Mouse (Mus musculus) G1E (cell line): ENCODE measurements around the gene C1qc. TPM values are rescaled to one million over a fixed set of nuclear protein-coding genes. Genes with fewer than 3 reads are reported as not detected.

Experiments
- ATAC-seq: 2 replicates; pipeline ENCODE4 v1.8.0; 2016; ENCODE audit warnings: mild to moderate bottlenecking; ENCODE audit not compliant: insufficient number of reproducible peaks, poor library complexity, low FRiP score, severe bottlenecking; ENCODE audit errors: extremely low read depth
- DNase-seq: peaks from one replicate; pipeline ENCODE4 v3.0.0; 2012; ENCODE audit warnings: low spot score
- H3K27me3 ChIP-seq: 2 replicates; pipeline ENCODE4 v1.6.1; 2012; ENCODE audit warnings: mild to moderate bottlenecking, low read length, inconsistent platforms; ENCODE audit not compliant: insufficient read depth
- H3K36me3 ChIP-seq: replicated peaks from 2 replicates; pipeline ENCODE3; 2012; ENCODE audit warnings: mild to moderate bottlenecking, inconsistent platforms
- H3K4me1 ChIP-seq: 2 replicates; pipeline ENCODE4 v1.6.1; 2012; ENCODE audit warnings: low read depth, low read length, inconsistent platforms, mixed read lengths; ENCODE audit not compliant: insufficient read depth
- H3K4me3 ChIP-seq: 2 replicates; pipeline ENCODE4 v1.5.1; 2012; ENCODE audit warnings: low read depth, mild to moderate bottlenecking, inconsistent platforms, low read length, moderate library complexity, mixed read lengths
- H3K9me3 ChIP-seq: replicated peaks from 2 replicates; pipeline ENCODE4 v1.6.1; 2012; ENCODE audit warnings: inconsistent platforms
- CTCF ChIP-seq: IDR thresholded peaks from 2 replicates; pipeline ENCODE4 v1.5.1; 2012; ENCODE audit warnings: low read depth, low read length, inconsistent platforms, mixed read lengths
- GATA1 ChIP-seq: IDR thresholded peaks from 2 replicates; pipeline ENCODE4 v1.6.1; 2012; ENCODE audit warnings: borderline replicate concordance, low read length, inconsistent platforms, mixed read lengths
- GATA2 ChIP-seq: IDR thresholded peaks from 2 replicates; pipeline ENCODE4 v1.6.1; 2012; ENCODE audit warnings: low read depth, low read length, inconsistent platforms, borderline replicate concordance
- POLR2AphosphoS5 ChIP-seq: IDR thresholded peaks from 2 replicates; pipeline ENCODE4 v1.6.1; 2012; ENCODE audit warnings: low read depth, low read length, inconsistent platforms; ENCODE audit not compliant: insufficient replicate concordance
- TAL1 ChIP-seq: conservative IDR thresholded peaks from 2 replicates; pipeline ENCODE4 v1.6.1; 2012; ENCODE audit warnings: low read depth, low read length, inconsistent platforms, mixed read lengths
- polyA plus RNA-seq: library from polyadenylated mRNA; stranded (reverse); fragments of >175 nt; gene quantifications from 2 replicates; pipeline ENCODE4 v1.2.3, GENCODE M21; 2012
- total RNA-seq, 2 experiments: library from RNA; stranded (forward) in 1 of 2; stranded (reverse) in 1 of 2; fragments of 200-1000 nt in 1 of 2; fragments of >200 nt in 1 of 2; fragmentation: Nextera tagmentation in 1 of 2; gene quantifications; 2 replicates each; pipeline ENCODE4 v1.2.3; 2014 to 2017

The C1qc gene
- total and polyA plus RNA-seq, 3 experiments: 0.04 to 0.49 TPM; not detected in 1

DNA sequence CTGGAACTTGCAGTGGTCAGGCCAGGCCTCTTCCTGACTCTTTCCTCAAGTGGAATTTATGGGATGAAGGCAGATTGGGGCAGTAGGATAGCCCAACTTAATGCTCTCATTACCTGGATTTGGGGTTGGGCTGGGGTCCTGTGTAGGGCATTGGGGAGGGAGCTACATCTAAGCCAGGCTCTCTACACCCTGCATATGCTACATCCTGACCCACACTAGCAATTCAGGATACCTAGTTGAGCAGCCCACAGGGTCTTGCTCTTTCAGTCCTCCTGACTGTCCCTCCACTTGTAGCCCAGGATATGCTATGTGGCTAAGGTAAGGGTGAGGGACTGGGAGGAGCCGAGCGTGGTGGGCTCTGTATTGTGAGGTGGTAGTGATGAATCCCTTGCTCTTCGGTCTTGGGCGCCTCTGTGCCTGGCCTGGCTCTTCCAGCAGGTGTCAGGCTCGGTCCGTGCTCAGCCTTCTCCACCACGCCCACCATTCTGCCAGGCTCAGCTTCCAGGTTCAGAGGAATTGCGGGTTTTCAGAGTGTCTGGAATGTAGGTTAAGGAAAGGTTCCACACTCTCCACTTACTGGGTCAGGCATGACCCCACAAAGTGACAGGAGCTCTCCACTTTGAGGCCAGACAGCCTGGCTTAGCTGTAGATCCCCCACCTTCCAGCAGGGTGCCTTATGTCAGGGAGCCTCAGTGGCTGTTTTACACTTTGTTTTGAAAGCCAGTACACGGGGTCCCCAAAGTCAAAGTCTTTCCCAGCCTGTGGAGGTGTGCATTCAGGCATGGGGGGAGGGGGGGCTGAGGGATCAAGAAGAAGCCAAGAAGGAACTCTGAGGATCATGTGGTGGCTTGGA is 1.1 kb upstream of the C1qc start:
- DNase-seq: no peak
- H3K9me3 ChIP-seq: no peaks in the 10 kb centered on the region
- H3K36me3 ChIP-seq: no peaks in the 10 kb centered on the region
- H3K27me3 ChIP-seq: peaks cover 8% of the 10 kb centered on the region; the same call in 1 of the 2 replicates
- ATAC-seq: no peak
- H3K4me3 ChIP-seq: no peak overlapping the region
- H3K4me1 ChIP-seq: peaks cover 4% of the 10 kb centered on the region; the same call in 1 of the 2 replicates
- TF ChIP-seq CTCF (no peak), GATA2 (no peak), TAL1 (no peak), GATA1 (no peak), POLR2AphosphoS5 (no peak)

DNA sequence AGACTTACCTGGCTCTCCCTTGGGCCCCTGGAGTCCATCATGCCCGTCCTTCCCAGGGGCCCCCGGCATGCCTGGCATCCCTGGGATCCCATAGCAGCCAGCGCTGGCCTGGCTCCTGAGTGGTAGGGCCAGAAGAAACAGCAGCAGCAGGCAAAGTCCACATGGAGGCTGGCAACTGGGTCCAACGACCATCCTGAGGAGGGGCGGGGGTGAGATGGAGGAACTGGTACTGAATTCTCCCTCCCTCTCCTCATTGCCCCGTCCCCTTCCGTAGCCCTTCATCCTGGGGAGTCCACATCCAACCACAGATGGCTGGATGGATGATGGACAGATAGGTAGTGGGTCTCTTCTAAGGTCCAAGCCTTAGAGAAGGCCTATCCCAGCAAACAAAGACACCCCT is 494 bp downstream of the C1qc start:
- Histone ChIP-seq H3K27me3 (peaks cover 8% of the 10 kb centered on the region; the same call in 1 of the 2 replicates), H3K36me3 (no peaks in the 10 kb centered on the region), H3K4me3 (no peak overlapping the region), H3K4me1 (peaks cover 4% of the 10 kb centered on the region; the same call in 1 of the 2 replicates), H3K9me3 (no peaks in the 10 kb centered on the region)
- ATAC-seq: no peak
- no peak for DNase-seq
- no peak for TF ChIP-seq TAL1
- no peak for TF ChIP-seq POLR2AphosphoS5
- TF ChIP-seq CTCF: no peak
- no peak for TF ChIP-seq GATA1
- no peak for TF ChIP-seq GATA2

DNA sequence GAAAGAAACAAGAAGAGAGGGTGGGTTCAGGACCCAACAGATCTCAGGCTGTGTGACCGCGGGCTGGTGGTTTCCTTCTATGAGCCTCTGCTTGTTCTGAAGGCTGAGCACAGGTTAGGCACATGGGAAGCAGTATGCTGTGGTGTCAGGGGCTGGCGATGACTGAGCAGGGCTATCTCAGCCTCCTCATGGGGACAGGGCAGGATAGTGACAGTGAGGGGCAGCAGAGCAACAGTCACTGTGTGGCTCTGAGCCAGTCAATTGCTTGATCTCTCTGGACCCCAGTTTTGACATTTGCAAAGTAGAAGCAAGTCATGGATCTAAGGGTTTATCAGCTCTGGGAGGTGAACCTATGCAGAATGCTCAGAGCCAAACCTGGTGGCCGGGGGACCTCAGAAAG is 1.8 kb downstream of the C1qc start:
- no peaks in the 10 kb centered on the region for H3K36me3 ChIP-seq
- no peak for DNase-seq
- peaks cover 8% of the 10 kb centered on the region; the same call in 1 of the 2 replicates for H3K27me3 ChIP-seq
- no peaks in the 10 kb centered on the region for H3K9me3 ChIP-seq
- ATAC-seq: no peak
- TF ChIP-seq TAL1: no peak
- H3K4me3 ChIP-seq: no peak overlapping the region
- peaks cover 4% of the 10 kb centered on the region; the same call in 1 of the 2 replicates for H3K4me1 ChIP-seq

DNA sequence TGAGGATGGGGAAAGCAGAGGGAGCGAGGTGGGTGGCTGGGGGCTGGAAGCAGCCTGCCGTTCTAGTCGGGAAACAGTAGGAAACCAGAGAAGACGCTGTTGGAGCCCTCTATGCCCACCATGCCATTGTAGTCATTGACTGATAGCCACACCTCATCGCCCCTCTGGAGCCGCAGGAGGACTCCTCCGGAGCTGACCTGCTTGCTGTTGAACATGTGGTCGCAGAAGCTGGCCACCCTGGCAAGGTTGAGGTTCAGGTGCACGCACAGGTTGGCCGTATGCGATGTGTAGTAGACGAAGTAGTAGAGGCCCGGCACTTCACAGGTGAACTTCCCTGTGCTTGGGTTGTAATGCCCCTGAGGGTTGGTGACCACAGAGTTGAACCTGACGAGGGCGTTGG is 2.9 kb downstream of the C1qc start:
- Histone ChIP-seq H3K4me1 (peaks cover 4% of the 10 kb centered on the region; the same call in 1 of the 2 replicates), H3K36me3 (no peaks in the 10 kb centered on the region), H3K9me3 (no peaks in the 10 kb centered on the region), H3K27me3 (peaks cover 8% of the 10 kb centered on the region; the same call in 1 of the 2 replicates), H3K4me3 (no peak overlapping the region)
- ATAC-seq (no peak), DNase-seq (no peak)
- no peak for TF ChIP-seq POLR2AphosphoS5

DNA sequence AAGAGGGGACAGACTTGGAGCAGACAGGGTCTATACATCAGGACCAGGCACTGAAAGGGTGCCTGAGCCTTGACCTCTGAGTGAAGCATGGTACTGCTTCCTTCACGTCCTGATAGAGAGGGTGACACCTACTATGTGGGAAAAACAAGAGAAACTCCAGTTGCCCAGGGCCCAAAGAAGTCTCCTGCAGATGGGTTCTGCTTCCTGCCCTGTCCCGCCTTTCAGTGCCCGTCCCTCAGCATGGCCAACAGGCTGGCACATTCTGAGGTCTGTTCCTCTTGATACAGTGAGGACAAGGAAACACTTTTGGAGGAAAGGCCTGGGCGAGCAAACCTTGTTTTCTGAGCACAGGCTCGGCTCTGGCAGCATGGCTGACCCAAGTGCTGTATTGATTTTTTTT is 5.2 kb downstream of the C1qc start:
- H3K4me1 ChIP-seq: no peaks in the 10 kb centered on the region
- H3K36me3 ChIP-seq: no peaks in the 10 kb centered on the region
- TF ChIP-seq GATA1 (no peak), GATA2 (no peak), POLR2AphosphoS5 (no peak), TAL1 (no peak), CTCF (no peak)
- H3K9me3 ChIP-seq: no peaks in the 10 kb centered on the region
- ATAC-seq (no peak), DNase-seq (no peak)
- peaks cover 8% of the 10 kb centered on the region; the same call in 1 of the 2 replicates for H3K27me3 ChIP-seq
- no peak overlapping the region for H3K4me3 ChIP-seq

DNA sequence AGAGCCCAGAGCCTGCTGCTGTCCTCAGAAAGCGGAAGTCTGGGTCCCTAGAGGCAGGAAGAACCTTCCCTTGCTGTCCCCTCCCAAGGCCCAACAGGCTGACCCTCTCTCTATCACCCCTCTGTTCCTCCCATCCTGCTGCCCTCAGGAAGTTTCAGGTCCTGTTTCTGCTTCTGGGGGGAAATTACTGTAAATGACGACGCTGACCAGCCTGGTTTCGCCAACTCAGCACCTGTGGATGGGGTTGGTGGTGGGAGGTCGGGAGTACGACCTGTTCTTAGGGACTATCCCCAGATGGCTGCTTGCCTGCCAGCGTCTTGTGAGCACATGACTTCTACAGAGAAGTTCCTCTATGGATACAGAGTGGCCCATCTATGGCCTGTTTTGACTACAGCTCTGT is 6.8 kb downstream of the C1qc start, which contains the start of gene C1qb:
C1qb (minus strand) TSS at position 87 of the 400 bp plus-strand sequence.
- Histone ChIP-seq H3K27me3 (peaks cover 4% of the 10 kb centered on the region; the same call in 1 of the 2 replicates), H3K36me3 (no peaks in the 10 kb centered on the region), H3K9me3 (no peaks in the 10 kb centered on the region), H3K4me3 (no peak within 1 kb of the TSS), H3K4me1 (no peaks in the 10 kb centered on the region)
- DNase-seq (no peak), ATAC-seq (no peak)
- TF ChIP-seq CTCF (no peak), GATA1 (no peak), GATA2 (no peak), TAL1 (no peak), POLR2AphosphoS5 (no peak)
